Mouse (Mus musculus) megakaryocyte, embryonic 14.5 days (primary cell): Measurements from ENCODE around the gene Cit. TPM values are rescaled to one million over a fixed set of nuclear protein-coding genes. Genes with fewer than 3 reads are reported as not detected.

Experiments
- H3K27me3 ChIP-seq: replicated peaks from 2 replicates; pipeline ENCODE3; 2012; ENCODE audit warnings: inconsistent platforms
- H3K36me3 ChIP-seq: replicated peaks from 2 replicates; pipeline ENCODE3; 2012; ENCODE audit warnings: low read length, inconsistent platforms, mixed read lengths
- H3K4me1 ChIP-seq: 2 replicates; pipeline ENCODE4 v1.6.1; 2012; ENCODE audit warnings: inconsistent platforms
- H3K4me3 ChIP-seq: replicated peaks from 2 replicates; pipeline ENCODE3; 2012; ENCODE audit warnings: moderate library complexity, mild to moderate bottlenecking, inconsistent platforms
- H3K9me3 ChIP-seq: 2 replicates; pipeline ENCODE4 v1.6.1; 2012; ENCODE audit warnings: inconsistent platforms
- FLI1 ChIP-seq: IDR thresholded peaks from 2 replicates; pipeline ENCODE4 v1.6.1; 2012; ENCODE audit warnings: low read length, inconsistent platforms, mixed read lengths
- GATA1 ChIP-seq: IDR thresholded peaks from 3 replicates; pipeline ENCODE4 v1.6.1; 2012; ENCODE audit warnings: mixed read lengths, low read length, inconsistent platforms, borderline replicate concordance
- polyA plus RNA-seq: library from polyadenylated mRNA; stranded (reverse); fragments of >175 nt; gene quantifications from 2 replicates; pipeline ENCODE4 v1.2.3, GENCODE M21; 2012; ENCODE audit warnings: low replicate concordance; ENCODE audit not compliant: insufficient read depth

Cit gene
- polyA plus RNA-seq, 1 experiment = 6.7 TPM

GRCm38 (mm10) chr5:115987284-115987683 is 142.2 kb downstream of the Cit start:
- no peak for TF ChIP-seq GATA1
- no peak for TF ChIP-seq FLI1
- H3K36me3 ChIP-seq = peaks cover 98% of the 10 kb centered on the region

GRCm38 (mm10) chr5:115991717-115992116 is 146.6 kb downstream of the Cit start:
- Histone ChIP-seq H3K4me3 (no peak overlapping the region), H3K27me3 (no peaks in the 10 kb centered on the region), H3K36me3 (peaks cover 93% of the 10 kb centered on the region), H3K4me1 (no peaks in the 10 kb centered on the region), H3K9me3 (peaks cover 3% of the 10 kb centered on the region; the same call in 1 of the 2 replicates)
- TF ChIP-seq GATA1 = no peak
- TF ChIP-seq FLI1 = no peak

More at GRCm38 (mm10) chr5:115987284-115987683, 142.2 kb downstream of the Cit start:
- Histone ChIP-seq H3K27me3 (no peaks in the 10 kb centered on the region), H3K4me1 (no peaks in the 10 kb centered on the region), H3K4me3 (no peak overlapping the region), H3K9me3 (peaks cover 3% of the 10 kb centered on the region; the same call in 1 of the 2 replicates)

GRCm38 (mm10) chr5:115994101-115994500 is 149.0 kb downstream of the Cit start:
- H3K9me3 ChIP-seq = peaks cover 3% of the 10 kb centered on the region; the same call in 1 of the 2 replicates
- no peaks in the 10 kb centered on the region for H3K4me1 ChIP-seq
- peaks cover 86% of the 10 kb centered on the region for H3K36me3 ChIP-seq
- TF ChIP-seq FLI1 (no peak), GATA1 (no peak)
- no peak overlapping the region for H3K4me3 ChIP-seq
- no peaks in the 10 kb centered on the region for H3K27me3 ChIP-seq

- no peak for TF ChIP-seq FLI1
- no peak for TF ChIP-seq GATA1
- Histone ChIP-seq H3K4me1 (0 out of 2 replicates have a peak, but pooled peaks cover 4% of the 10 kb centered on the region), H3K36me3 (peaks cover 78% of the 10 kb centered on the region), H3K4me3 (no peak overlapping the region), H3K27me3 (no peaks in the 10 kb centered on the region), H3K9me3 (no peaks in the 10 kb centered on the region)
Measured at GRCm38 (mm10) chr5:115997376-115997775, 152.3 kb downstream of the Cit start.

- Histone ChIP-seq H3K27me3 (no peaks in the 10 kb centered on the region), H3K9me3 (no peaks in the 10 kb centered on the region), H3K36me3 (peaks cover 78% of the 10 kb centered on the region), H3K4me1 (peaks cover 25% of the 10 kb centered on the region), H3K4me3 (no peak overlapping the region)
- TF ChIP-seq FLI1 (no peak), GATA1 (no peak)
Measured at GRCm38 (mm10) chr5:116003154-116003553, 158.1 kb downstream of the Cit start.

- H3K27me3 ChIP-seq = no peaks in the 10 kb centered on the region
- peaks cover 79% of the 10 kb centered on the region for H3K36me3 ChIP-seq
- H3K4me1 ChIP-seq = peaks cover 25% of the 10 kb centered on the region
- no peak overlapping the region for H3K4me3 ChIP-seq
- no peak for TF ChIP-seq FLI1
- no peak for TF ChIP-seq GATA1
- no peaks in the 10 kb centered on the region for H3K9me3 ChIP-seq
Measured at GRCm38 (mm10) chr5:116003825-116004224, 158.7 kb downstream of the Cit start.

GRCm38 (mm10) chr5:116004271-116004670 is 159.2 kb downstream of the Cit start:
- no peaks in the 10 kb centered on the region for H3K27me3 ChIP-seq
- H3K4me1 ChIP-seq = peaks cover 24% of the 10 kb centered on the region
- no peak for TF ChIP-seq FLI1
- H3K9me3 ChIP-seq = no peaks in the 10 kb centered on the region
- no peak overlapping the region for H3K4me3 ChIP-seq
- H3K36me3 ChIP-seq = peaks cover 75% of the 10 kb centered on the region

- Histone ChIP-seq H3K4me1 (peaks cover 30% of the 10 kb centered on the region), H3K27me3 (no peaks in the 10 kb centered on the region), H3K9me3 (no peaks in the 10 kb centered on the region), H3K36me3 (peaks cover 58% of the 10 kb centered on the region), H3K4me3 (no peak overlapping the region)
- TF ChIP-seq GATA1 = no peak
- no peak for TF ChIP-seq FLI1
Measured at GRCm38 (mm10) chr5:116006324-116007099, 161.4 kb downstream of the Cit start.

- peaks cover 30% of the 10 kb centered on the region for H3K4me1 ChIP-seq
- H3K9me3 ChIP-seq = no peaks in the 10 kb centered on the region
- TF ChIP-seq GATA1 (no peak), FLI1 (no peak)
- no peaks in the 10 kb centered on the region for H3K27me3 ChIP-seq
- H3K4me3 ChIP-seq = no peak overlapping the region
- peaks cover 52% of the 10 kb centered on the region for H3K36me3 ChIP-seq
Measured at GRCm38 (mm10) chr5:116007723-116008122, 162.6 kb downstream of the Cit start.

GRCm38 (mm10) chr5:116009091-116009851 is 164.2 kb downstream of the Cit start:
- TF ChIP-seq GATA1 (no peak), FLI1 (no peak)
- no peak overlapping the region for H3K4me3 ChIP-seq
- no peaks in the 10 kb centered on the region for H3K27me3 ChIP-seq
- no peaks in the 10 kb centered on the region for H3K9me3 ChIP-seq
- peaks cover 29% of the 10 kb centered on the region for H3K4me1 ChIP-seq
- H3K36me3 ChIP-seq = peaks cover 57% of the 10 kb centered on the region
